Comparison of ENCODE assay signal across 28 mouse cellular contexts in the genomic region with DNA sequence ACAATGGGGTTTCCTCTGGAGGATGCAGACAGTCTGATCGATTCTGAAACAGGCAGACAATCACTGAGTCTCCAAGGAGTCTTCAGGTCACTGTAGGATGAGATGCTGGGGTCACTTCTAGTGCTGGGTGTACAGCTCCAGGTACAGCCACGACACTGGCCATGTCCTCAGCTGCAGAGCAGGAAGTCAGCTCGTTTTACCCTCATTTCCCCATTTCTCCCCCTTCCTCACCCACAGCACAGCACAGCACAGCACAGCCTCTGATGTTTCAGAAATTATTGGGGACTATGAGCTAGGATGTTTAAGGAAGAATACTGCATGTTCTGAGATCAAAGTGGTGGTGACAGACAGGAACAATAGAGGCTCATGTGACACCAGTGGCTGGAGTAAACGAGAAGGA. TPM values are rescaled to one million over a fixed set of nuclear protein-coding genes. Genes with fewer than 3 reads are reported as not detected.
"Had no signal": no experiment of that assay in that cellular context is flagged by ENCODE, and none has a peak within 500 bp of the region (broad histone marks: within the 10 kb centered on the region; RNA-seq: fewer than 3 reads in every experiment).

No protein-coding gene starts in this region.

- DNase-seq: kidney, adult 18-20 months; kidney, postnatal 14 days; kidney, postnatal 4 days; liver; lung, adult 18-20 months; right cerebral cortex, adult 18-20 months; right cerebral cortex, postnatal 14 days; right cerebral cortex, postnatal 4 days; thymus, adult 2 months; thymus, postnatal 25 days had no signal

- H3K9ac ChIP-seq: kidney, embryonic 15.5 days; limb, embryonic 13.5 days; liver, embryonic 12.5 days; liver, embryonic 15.5 days; lung, embryonic 15.5 days; midbrain, embryonic 12.5 days; neural tube, embryonic 12.5 days; neural tube, embryonic 15.5 days had no signal

- ATAC-seq: intestine, embryonic 16.5 days; liver, embryonic 12.5 days had no signal

- H3K4me2 ChIP-seq: kidney, embryonic 15.5 days; limb, embryonic 13.5 days; liver, embryonic 12.5 days; liver, embryonic 15.5 days; lung, embryonic 15.5 days; midbrain, embryonic 12.5 days; neural tube, embryonic 12.5 days; neural tube, embryonic 15.5 days had no signal

- H3K9me3 ChIP-seq: kidney, embryonic 15.5 days; limb, embryonic 10.5 days; limb, embryonic 13.5 days; liver, embryonic 12.5 days; liver, embryonic 15.5 days; lung, embryonic 15.5 days; midbrain, embryonic 12.5 days; neural tube, embryonic 12.5 days; neural tube, embryonic 15.5 days had no signal

- H3K27ac ChIP-seq: kidney, embryonic 15.5 days; limb, embryonic 10.5 days; limb, embryonic 13.5 days; liver, embryonic 12.5 days; liver, embryonic 15.5 days; lung, embryonic 15.5 days; macrophage; midbrain, embryonic 12.5 days; neural tube, embryonic 12.5 days; neural tube, embryonic 15.5 days; stomach, postnatal 0 days had no signal

- H3K4me3 ChIP-seq: kidney, embryonic 15.5 days; limb, embryonic 10.5 days; limb, embryonic 13.5 days; liver, embryonic 12.5 days; liver, embryonic 15.5 days; lung, embryonic 15.5 days; midbrain, embryonic 12.5 days; neural tube, embryonic 12.5 days; neural tube, embryonic 15.5 days had no signal

- H3K36me3 ChIP-seq: kidney, embryonic 15.5 days; limb, embryonic 10.5 days; limb, embryonic 13.5 days; liver, embryonic 12.5 days; liver, embryonic 15.5 days; lung, embryonic 15.5 days; midbrain, embryonic 12.5 days; neural tube, embryonic 12.5 days; neural tube, embryonic 15.5 days had no signal

RNA-seq across cellular contexts. Expression of gene Cyp24a1, which starts 7.0 kb away (rescaled TPM):
- total RNA-seq: layer of hippocampus, adult 18-20 months; layer of hippocampus, postnatal 14 days; left cerebral cortex, adult 8-10 months; left cerebral cortex, postnatal 14 days; midbrain, postnatal 0 days had no signal
- polyA plus RNA-seq: intestine, embryonic 16.5 days; limb, embryonic 10.5 days; limb, embryonic 13.5 days; liver, embryonic 12.5 days; liver, embryonic 15.5 days; lung, embryonic 15.5 days; macrophage; stomach, embryonic 14.5 days; stomach, postnatal 0 days had no signal
